Mouse (Mus musculus) cerebellum, postnatal 36 days (tissue): ENCODE measurements at regions not wholly inside any gene's neighbourhood (a gene's known extent, or its start where the extent isn't known, plus 50 kb on each side); places are given as distances from the start of the nearest gene placed in this dataset.
"Not testable (repeated sequence)": the region's sequence is repeated elsewhere in the genome, so short reads cannot be mapped to it uniquely, and the experiment has no call there.

Experiments
- DNase-seq, 2 experiments: peaks; one replicate each; pipeline ENCODE4 v3.0.0; 2021 to 2022; ENCODE audit warnings: mixed read lengths in 2 of 2

DNA sequence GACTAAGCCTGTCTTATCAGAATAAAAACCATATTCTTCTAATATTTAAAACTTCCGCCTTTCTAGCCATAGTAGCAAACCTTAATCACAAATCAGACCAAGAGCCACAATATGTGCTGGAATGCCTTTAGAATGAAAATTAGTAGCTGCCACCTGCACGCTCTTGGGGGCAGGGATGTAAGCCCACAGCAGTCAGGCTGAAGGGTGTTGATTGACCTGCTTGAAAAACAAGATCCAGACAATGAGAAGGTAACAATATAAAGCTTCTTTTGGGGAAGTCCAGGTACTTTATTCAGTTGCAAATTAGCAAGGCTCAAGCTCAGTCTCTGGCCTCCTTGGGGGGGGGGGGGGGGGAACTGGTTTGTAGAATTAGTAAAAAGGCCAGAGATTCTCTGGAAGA, 222.3 kb upstream of the Ell2 start:
- not testable (repeated sequence) for DNase-seq

DNA sequence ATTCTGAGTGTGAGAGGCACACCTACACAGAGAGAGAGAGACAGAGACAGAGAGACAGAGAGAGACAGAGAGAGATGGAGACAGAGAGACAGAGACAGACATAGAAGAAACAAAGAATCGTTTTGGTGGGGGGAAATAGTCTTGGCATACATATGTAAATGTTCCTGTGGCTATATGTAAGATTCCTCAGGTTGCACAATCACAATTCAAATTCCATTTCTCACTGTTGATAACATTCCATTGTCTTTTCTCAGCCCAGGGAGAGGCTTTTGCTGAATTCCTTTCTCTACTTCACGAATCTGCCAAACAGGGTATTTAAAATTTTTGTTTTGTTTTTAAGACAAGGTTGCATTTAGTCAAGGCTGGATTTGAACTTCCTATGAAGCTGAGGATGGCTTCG, 205.0 kb upstream of the Ell2 start:
- DNase-seq, result no peak

DNA sequence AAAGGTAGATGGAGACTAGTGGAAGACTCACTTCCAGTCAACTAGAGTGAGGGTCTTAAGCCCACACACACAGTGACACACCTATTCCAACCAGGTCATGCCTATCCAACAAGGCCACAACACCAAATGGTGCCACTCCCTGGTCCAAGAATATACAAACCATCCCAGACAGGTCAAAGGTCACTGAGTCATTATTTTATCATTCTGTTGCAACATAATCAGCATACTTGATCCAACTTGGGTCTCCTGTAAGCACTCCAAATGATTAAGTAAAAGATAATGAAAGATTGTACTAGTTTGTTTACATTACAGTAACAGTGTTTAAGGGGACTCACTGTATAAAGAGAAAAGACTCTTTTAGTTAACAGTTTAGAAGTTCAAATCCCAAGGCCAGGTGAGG, 203.2 kb upstream of the Ell2 start:
- no peak for DNase-seq

DNA sequence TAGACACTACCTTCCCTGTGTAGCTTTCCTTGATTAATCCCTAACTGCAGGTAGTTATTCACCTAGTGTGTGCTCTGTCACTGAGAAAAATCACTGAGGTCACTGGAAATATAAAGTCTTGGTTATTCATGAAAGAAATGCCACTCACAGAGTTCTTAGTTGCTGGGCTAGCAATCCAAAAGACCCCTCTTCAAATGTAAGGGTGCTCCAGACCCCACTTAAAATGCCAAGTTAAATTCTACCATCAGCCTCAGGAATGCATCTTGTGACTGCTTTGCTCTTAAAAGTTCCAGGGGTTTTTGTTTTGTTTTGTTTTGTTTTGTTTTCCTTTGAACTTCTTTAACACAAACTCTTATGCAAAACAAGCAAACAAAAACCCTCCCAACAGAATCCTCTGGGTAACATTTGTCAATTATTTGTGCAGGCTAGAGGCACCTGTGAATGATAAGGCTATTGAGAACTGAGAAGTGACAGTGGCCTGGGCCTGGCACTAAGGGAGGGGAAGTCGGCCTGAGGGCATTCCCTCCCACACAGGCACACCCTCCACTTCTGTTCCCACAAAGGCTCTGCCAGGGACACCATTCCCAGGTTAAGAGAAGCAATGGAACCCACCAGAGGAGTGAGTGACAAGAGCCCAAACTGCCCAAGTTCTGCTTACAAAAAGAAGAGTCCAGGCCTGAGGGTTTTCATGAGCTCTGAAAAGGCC, 192.1 kb upstream of the Ell2 start:
- DNase-seq, result no peak

DNA sequence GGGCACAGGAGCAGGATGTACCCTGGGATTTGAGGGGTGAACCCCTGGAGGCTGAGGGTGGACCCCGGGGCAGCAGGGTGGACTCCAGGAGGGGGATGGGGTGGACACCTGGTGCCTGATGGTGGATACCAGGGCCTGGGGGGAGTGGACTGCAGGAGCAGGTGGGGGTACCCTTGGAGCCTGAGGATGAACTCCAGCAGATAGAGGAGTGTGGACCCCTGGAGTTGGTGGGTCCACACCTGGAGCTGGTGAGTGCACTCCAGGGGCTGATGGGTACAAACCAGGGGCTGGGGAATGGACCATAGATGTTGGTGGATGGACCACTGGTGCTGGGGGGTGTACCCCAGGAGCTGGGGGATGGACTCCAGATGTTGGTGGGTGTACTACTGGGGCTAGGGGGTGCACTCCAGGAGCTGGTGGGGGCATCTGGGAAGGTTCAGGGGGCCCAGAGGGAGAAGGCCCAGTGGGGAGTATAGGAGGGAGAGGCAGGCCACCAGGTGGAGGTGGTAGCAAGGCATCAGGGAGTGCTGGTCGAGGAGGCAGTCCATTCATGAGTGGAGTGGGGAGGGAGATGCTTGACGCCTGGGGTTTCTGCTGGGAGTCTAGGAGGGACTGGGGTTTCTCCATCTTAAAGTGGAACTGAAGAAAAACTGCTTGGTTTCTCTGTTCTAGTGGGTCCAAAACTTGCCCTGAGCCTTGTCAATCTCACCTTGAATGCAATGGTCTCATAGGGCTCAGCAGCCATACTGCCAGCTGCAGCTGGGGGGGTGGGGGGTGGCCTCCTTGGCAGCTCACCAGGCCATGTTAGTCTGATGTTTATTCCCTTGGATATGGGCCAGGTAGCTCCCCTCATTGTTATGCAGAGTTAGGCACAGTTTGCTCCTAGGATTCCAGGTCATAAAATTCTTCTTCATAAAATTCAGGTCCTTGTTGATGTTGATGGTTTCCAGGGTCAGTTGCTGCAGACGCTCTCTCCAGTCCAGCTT, 183.0 kb upstream of the Ell2 start:
- no peak for DNase-seq

DNA sequence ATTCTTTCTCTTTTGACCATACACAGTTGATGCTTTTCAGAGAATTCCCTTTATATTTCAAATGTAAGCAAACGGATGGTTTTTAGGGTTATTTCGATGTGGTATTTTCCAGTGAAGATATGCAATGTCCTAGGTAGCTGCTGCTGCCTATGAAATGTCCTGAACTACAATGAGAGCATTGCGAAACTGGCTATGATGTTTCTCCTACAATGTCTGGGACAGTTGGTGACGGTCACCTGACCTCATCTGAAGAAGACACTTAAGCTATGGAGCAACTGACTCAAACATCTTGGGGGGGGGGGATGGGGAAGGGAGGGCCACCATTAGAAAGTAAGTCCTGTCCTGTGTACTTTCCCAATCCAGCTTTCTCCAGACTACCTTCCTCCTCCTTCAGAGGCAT, 182.1 kb upstream of the Ell2 start:
- no peak for DNase-seq

DNA sequence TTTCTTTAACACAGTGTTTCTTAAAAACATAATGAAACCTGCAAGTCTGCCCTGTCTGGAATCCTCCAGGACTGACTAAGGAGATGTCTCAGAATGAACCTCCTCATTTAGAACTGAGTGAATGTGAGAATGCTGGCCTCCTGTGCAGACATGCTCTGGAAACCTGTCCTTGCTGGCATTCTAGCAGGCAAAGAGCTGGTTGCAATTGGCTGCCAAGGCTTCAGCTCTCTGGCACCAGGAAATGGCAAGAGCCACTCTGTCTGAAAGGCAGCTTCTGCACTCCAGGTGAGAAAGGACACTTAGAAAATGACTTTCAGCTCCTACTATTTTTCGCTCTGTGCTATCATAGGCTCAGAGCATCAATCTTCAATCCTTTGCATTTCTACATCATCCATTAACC, 175.0 kb upstream of the Ell2 start:
- peak; percentile 3 to 8 for DNase-seq

DNA sequence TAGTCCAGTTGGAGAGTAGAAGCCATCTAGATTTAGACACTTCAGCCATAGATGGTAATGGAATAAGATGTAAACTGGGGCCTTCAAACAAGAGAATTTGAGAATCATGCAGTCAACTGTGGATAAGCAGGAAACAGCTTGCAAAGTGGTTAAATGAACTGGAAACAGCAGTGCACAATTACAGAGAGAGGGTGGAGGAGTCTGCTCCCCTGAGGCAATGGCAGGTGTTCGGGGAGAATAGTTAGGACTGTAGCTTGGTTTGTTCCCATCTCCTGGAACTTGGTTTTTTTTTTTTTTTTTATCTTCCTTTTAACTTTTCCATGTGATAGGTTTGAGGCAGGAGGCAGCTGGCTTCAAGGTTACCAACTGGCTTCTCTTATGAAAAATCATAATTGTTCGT, 165.1 kb upstream of the Ell2 start:
- DNase-seq, result no peak

DNA sequence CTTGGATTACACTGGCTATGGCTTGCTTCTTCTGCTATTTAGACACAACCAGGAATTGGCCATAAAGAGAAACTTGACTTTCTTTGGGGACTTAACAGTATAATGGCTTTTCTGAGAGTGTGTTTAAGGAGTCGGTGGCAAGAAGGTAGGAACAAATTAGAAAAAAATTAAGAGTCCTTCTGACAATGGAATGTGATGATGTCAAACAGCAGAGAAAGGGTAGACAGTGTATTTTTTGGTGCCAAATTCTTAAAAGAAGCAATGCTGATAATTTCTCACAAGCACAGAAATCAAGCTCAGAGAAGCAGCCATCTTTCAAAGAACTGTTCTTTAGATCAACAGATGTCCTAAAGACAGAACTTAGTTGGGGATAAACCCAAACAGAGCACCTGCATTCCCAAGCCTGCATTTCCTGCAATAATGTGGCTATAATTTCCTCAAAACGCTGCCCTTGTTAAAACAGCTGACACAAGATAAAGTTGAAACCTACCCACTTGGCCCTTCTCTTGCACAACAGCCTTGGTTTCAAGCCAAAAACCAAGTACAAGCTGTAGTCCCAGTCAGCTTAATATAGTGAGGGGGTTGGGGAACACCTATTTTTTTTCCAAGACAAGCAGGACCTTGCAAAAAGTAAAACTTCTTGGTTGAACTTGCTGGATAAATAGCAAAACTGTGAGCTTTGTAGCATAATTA, 164.2 kb upstream of the Ell2 start:
- DNase-seq, result no peak

DNA sequence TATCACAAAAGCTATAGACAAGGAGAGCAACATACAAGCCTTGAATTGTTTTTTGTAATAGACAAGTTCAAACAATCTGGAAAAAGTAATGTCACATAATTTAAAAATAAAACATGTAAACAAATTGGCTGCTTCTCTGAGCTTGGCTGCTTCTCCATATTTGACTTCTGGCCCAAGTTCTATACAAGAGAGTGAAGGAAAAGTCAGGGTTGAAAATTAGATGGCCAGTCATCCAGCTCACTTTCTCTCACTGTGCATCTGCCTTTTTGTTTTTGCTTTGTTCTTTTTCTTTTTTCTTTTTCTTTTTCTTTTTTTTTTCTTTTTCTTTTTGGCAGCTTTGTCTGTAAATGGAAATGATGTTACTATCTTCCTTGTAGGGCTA, 163.6 kb upstream of the Ell2 start:
- no peak for DNase-seq

DNA sequence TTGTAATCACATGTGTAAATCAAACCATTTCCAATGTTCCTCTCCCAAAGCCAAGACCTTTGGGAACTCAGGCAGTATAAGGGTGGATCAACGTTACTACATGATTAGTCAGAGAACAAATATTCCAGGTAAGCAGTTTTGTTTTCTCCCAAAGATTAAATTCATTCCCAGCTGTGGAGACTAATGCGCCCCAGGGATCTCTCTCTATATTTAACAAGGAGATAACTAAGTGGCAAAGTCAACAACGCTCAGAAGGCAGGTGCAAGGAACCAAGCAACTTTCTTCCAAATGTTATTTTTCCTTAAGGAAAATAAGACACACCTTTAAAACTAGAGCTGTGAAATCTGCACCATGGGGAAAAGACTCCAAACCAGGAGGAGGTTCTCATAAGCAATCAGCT, 163.0 kb upstream of the Ell2 start:
- no peak for DNase-seq

DNA sequence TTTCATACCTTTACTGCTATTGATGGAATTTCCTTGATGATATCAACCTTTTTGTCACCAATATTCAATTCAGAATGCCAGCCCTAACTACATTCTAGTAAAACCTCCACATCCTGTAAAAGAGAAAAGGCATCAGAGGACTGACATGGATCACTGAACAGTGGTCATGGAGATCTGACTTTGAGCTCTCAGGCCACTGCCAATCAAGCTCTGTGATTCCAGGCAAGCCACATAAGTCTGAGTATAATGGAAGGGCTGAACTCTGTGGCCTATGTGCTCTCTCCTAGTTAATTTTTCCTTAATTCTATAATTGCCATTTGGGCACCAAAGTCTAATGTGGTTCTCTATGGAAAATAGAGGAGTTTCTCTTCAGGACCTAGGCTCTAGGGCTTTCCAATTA, 161.8 kb upstream of the Ell2 start:
- DNase-seq, result no peak

DNA sequence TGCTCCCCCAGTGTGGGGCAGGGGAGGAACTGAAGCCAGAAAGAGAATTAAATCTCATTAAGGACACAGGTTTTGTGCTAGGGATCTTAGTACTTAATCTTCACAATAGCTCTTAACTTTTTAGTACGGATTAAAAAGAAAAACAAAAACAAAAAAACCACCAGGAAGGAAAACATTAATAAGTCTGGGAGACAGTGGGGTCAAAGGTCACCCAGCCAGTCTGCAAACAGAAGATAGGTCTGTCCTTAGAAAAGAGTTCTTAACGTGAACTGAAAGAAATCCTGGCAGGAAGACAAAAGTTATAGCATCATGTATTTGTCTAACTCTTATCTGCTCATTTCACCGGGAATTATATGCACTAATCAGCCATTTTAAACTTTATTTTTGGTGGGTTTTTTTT, 158.8 kb upstream of the Ell2 start:
- DNase-seq, result no peak

DNA sequence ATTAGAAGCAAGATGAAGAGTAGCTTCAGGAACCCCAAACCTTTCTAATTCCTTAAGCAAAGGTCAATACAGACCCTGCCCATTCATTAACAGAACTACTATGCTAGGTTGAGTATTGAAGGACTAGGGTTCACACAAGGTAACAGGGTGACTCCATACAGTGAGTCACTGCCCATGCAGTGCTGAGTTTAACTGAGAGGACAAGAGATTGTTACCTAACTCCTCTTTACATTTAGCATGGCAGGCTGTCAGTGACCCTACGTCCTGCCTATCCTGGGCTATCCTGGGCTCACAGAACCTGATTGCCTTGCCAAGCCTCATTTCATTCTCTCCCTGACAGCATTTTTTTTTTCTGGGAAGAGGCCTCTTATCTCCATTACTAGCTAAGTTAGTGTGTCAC, 127.6 kb upstream of the Ell2 start:
- no peak for DNase-seq

DNA sequence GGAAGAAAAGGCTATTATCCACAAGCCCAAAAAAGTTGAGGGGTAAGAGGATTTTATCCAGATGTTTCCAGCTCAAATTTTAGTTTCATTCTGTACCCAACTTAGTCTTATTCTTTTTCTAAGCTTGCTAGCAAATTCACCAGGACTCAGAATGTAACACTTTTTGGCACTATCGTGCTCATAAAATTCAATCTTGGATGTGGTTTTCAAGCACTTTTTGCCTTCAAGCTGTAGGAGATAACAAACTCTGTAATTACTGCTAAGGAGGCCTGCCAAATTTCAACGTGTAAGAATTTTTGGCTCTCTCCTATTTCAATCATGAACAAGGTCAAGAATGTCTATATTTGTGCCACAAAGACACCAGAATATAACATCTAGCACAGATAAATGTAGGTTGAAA, 115.7 kb upstream of the Ell2 start:
- DNase-seq, result no peak

DNA sequence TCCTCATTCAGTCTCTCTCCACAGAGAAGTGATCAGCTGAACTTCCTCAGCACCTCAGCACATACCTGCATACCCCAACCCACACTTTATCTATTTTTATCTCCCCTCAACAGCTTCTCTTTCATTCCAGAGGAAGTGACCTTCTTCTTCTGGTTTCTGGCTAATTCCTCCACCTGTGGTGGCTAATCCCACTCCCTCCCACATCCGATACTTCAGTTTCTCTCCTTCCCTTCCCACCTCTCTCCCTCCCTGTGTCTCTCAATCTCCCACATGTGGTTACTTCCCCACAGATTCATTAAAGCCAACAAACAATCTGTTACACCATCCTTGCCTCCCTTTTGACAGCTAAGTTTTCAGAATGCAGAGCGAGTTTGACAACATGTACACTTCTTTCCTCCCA, 109.7 kb upstream of the Ell2 start:
- DNase-seq, result no peak

DNA sequence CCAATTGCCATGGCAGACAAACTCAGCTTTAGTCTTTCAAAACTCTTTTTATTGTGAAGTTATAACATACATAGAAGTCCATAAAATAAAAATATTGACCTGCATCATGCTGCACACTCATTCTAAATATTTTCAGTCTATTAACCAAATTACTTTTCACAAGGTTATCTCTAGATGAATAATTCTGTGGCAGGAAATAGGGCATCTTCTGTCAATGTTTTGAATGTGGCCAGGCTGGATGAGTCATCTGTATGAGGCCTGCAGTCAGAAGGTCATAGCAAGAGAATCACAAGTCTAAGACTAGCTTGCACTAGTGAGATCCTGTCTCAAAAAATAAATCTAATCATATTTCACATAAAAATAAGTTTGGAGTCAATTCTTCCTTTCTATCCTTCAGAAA, 108.4 kb upstream of the Ell2 start:
- no peak for DNase-seq

DNA sequence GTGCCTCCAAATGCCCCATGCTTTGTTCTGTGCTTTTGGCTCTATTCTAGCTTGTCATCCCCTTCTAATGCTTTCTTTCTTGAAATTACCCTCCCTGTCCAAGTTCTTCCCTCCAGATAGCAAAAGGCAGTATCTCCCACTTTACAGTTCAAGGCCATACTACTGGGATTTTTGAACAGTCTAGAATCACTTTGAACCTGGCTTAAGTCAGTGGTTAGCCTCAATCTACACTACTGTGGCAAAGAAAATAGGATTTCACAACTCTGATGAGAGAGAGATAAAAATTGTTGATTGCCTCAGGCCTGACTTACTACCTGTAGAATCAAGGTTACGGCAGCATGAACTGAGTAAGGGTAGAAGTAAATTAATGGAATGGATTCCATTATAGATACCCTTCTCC, 107.9 kb upstream of the Ell2 start:
- DNase-seq, result no peak

DNA sequence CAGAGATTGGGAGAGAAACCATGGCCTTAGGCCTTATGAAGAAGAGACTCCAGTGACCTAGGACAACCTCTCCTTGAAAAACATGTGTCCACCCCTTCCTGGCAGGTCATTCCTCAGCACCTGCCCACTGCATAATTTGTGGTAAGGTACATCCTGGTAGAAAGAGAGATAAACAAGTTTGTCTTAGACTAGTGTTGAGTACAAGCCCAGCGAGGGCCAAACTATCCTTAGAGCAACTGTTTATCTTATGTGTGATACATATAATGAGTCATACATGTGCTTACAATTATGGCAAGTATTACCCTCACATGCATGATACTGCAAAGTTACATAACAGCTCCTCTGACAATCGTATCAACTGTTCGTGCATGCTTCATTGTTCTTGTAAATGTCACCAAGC, 83.3 kb upstream of the Ell2 start:
- DNase-seq, result no peak

DNA sequence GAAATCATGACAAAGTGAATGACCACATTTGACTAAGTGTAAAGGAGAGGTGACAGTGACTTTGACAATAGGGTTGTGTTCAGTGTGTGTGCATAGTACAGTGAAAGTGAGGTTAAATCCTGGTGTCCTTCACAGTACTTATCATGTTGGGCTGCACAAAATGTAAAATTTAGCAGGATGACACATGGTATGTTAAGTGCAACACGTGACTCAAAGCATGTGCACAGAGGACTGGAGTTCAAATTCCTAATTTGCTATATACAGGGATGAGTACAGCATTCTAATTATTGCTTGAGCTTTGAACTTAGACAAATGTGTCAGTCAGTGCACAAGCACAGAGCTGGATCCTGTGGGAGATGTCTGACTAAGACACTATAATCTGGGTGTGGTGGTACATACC, 79.2 kb upstream of the Ell2 start:
- DNase-seq, result no peak

DNA sequence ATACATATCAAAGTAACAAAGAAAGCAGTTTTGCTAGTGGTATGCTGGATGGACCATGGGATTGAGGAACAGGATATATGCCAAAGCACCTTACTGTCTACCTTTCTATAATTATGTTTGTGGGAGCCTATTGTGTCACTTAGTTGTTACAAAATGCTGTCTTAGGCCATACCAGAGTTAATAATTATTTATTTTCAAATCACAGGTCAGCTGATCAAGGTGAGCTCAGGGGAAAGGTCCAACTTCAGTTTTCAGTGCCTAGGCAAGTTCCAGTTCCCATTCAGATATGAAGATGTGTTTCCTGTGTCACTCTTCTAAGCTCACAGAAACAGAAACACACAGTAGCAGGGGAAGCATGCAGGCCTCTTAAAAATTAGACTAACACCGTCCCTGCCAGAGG, 75.5 kb upstream of the Ell2 start:
- no peak for DNase-seq

DNA sequence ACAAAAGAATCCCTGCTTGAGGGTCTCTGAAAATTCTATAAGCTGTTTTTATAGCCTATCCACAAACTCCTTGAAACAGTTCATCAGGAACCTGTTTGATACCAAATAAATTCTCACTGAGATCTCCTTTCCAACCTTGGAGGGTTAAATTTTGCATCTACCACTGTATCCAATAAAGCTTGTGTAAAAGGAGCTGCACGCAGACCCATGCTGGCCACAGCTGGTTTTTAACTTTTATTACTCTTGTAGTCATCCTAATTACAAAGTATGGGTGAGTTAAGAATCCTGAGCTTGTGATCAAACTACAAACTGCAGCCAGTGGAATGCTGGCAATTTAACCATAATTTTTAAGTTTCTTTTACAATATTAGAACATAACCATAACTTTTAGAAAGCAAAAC, 59.0 kb upstream of the Ell2 start:
- DNase-seq, result no peak

DNA sequence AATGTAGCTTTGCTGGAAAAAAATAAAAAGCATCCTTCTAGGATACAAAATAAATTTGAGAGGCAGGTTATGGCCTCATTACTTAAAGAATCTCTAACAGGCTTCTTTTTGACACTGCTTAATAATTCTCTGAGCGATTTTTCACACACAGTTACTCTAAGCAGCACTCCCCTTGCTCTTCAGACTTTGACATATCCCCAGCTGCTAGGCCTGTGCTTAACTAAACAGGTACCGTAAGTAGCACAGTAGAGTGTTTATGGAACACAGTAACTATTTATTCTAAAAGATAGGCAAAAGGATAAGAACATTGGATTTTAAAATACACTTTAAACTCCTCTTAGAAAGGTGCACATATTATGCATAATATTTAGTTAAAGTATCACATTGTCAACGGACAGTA, 54.6 kb upstream of the Ell2 start:
- no peak for DNase-seq

DNA sequence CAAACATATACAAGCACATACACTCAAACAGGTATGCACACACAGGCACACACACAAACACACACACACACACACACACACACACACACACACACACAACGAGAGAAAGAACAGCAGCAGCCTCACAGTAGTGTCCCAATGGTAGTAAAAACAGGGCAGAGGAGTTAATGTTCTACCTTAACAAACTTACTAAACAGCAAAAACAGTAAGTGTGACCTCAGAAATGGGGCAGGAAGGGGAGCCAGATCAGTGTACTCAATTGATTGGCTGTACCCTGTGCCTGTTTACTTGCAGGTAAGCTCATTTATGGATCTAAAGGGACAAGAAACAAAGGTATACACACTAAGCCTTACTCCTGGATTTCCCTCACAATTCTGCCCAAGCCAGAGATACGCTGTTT, 53.6 kb upstream of the Ell2 start:
- no peak for DNase-seq
